Mouse (Mus musculus): Measurements from ENCODE around the gene Mmp17.

DNA sequence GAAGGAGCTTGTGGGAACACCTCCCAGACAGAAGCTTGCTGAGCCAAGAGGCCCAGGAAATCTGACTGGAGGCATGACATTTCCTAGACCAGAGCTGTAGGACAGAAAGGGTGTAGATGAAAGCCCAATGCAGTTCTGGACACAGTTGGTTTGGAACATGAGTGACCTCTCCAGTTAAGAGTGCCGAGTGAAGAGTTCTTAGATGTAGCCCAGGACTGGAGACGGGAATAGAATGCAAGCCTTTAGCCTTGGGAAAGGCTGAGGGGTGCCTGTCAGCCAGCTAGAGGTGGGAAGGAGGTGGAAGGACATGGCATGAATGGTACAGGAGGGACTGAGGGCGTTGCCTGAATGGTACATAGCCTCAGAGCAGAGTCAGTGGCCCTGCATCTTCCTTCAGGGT is 48.5 kb upstream of the Mmp17 start:
- no peak for TF ChIP-seq JUND (IDR thresholded peaks at IDR 0.05; ENCODE audit: low read depth, low read length)
- no peak for TF ChIP-seq CTCF (IDR thresholded peaks at IDR 0.05 in 2 of 3, conservative IDR thresholded peaks at IDR 0.05 in 1 of 3; ENCODE audit: control insufficient read depth in 1 of 3, insufficient read depth in 1 of 3, low read depth in 2 of 3, low read length in 3 of 3, poor library complexity in 1 of 3, severe bottlenecking in 1 of 3)
- no peak for TF ChIP-seq SIN3A (IDR thresholded peaks at IDR 0.05; ENCODE audit: low read length)
- no peak for TF ChIP-seq CHD2 (IDR thresholded peaks at IDR 0.05; ENCODE audit: low read length)
- no peak for TF ChIP-seq POLR2A (IDR thresholded peaks at IDR 0.05; ENCODE audit: control insufficient read depth in 1 of 2, insufficient read depth in 1 of 2, low read depth in 1 of 2, low read length in 2 of 2, poor library complexity in 1 of 2)
- TF ChIP-seq ZC3H11A (IDR thresholded peaks at IDR 0.05; ENCODE audit: low read depth, low read length), result no peak
- TF ChIP-seq KAT2A (conservative IDR thresholded peaks at IDR 0.05; ENCODE audit: low read depth, low read length), result no peak
- TF ChIP-seq TCF12 (IDR thresholded peaks at IDR 0.05; ENCODE audit: low read depth, low read length), result no peak
- no peak for TF ChIP-seq MAX (IDR thresholded peaks at IDR 0.05; ENCODE audit: low read length)
- TF ChIP-seq GABPA (IDR thresholded peaks at IDR 0.05; ENCODE audit: low read depth, low read length), result no peak
- TF ChIP-seq HCFC1 (IDR thresholded peaks at IDR 0.05; ENCODE audit: low read depth, low read length), result no peak
- TF ChIP-seq MYB (IDR thresholded peaks at IDR 0.05; ENCODE audit: low read depth, low read length), result no peak
- no peak for TF ChIP-seq POLR2AphosphoS5 (IDR thresholded peaks at IDR 0.05; ENCODE audit: borderline replicate concordance, low read depth, low read length)

Data from MEL (cell line).